Mouse (Mus musculus) macrophage (primary cell): Measurements from ENCODE around the gene Dip2c. TPM values are rescaled to one million over a fixed set of nuclear protein-coding genes. Genes with fewer than 3 reads are reported as not detected.
A peak's percentile ranks its signal among the peaks of the same experiment; 100 is the strongest.

Experiments
- H3K27ac ChIP-seq: fragments of 350-480 bp; formaldehyde crosslinking; 2 replicates; pipeline ENCODE4 v1.9.0; 2021
- H3K36me3 ChIP-seq: fragments of 350-480 bp; formaldehyde crosslinking; 2 replicates; pipeline ENCODE4 v1.9.0; 2021; ENCODE audit errors: inconsistent target
- H3K4me3 ChIP-seq: fragments of 350-480 bp; formaldehyde crosslinking; 2 replicates; pipeline ENCODE4 v1.9.0; 2021; ENCODE audit errors: inconsistent target
- H3K79me2 ChIP-seq: fragments of 350-480 bp; formaldehyde crosslinking; 2 replicates; pipeline ENCODE4 v1.9.0; 2021; ENCODE audit errors: inconsistent target
- WGBS: methylation state at CpG from one replicate; pipeline ENCODE4 v1.1.7; 2026; ENCODE audit warnings: inconsistent platforms; ENCODE audit not compliant: missing documents; 5-methylcytosine and 5-hydroxymethylcytosine counted together
- polyA plus RNA-seq: library from polyadenylated mRNA; stranded (reverse); fragments of 250-400 nt; gene quantifications from 3 replicates; pipeline ENCODE4 v1.2.4, GENCODE M21; 2018; ENCODE audit warnings: inconsistent platforms
- total RNA-seq, 78 experiments: library from RNA; depleted of rRNA; stranded (reverse); fragments of 250-400 nt; gene quantifications; 1 replicate in 9 of 78; 2 replicates in 24 of 78; 3 replicates in 43 of 78; 4 replicates in 2 of 78; pipeline ENCODE4 v1.2.4; 2018; ENCODE audit warnings: inconsistent platforms in 56 of 78

Dip2c gene
- 10 to 100 TPM; 10.1 to 44.5 (median 14.3) TPM for total RNA-seq (2018; cell fraction: chromatin; rRNA removed)
- total RNA-seq (2018; cell fraction: cytosol; rRNA removed), result 10 to 100 TPM in 3 of 26 experiments, 1 to 10 TPM in 23; 3.3 to 12.9 (median 6.4) TPM
- total RNA-seq (2018; cell fraction: nucleus; rRNA removed), result 10 to 100 TPM in 14 of 26 experiments, 1 to 10 TPM in 12; 5.8 to 23.5 (median 11.4) TPM
- 3.2 to 11.9 TPM (median 7.2 TPM) in 3 replicates for polyA plus RNA-seq

GRCm38 (mm10) chr13:9276322-9276855 is at the start of gene Dip2c:
Gene Dip2c, plus strand, starts transcription at chr13:9276528.
- Histone ChIP-seq H3K79me2 (no peaks in the 10 kb centered on the region), H3K4me3 (peak within 1 kb of the TSS; percentile 20; the same call in 1 of the 2 replicates), H3K36me3 (no peaks in the 10 kb centered on the region), H3K27ac (no peak within 1 kb of the TSS)
- WGBS, result under 1% methylated on average over 61 of the region's 67 CpGs

- no peaks in the 10 kb centered on the region for H3K79me2 ChIP-seq
- WGBS, result 94% methylated on average over 5 of the region's 5 CpGs
- H3K4me3 ChIP-seq, result no peak overlapping the region
- no peak overlapping the region for H3K27ac ChIP-seq
- no peaks in the 10 kb centered on the region for H3K36me3 ChIP-seq
Observed at GRCm38 (mm10) chr13:9227078-9227477, 49.2 kb upstream of the Dip2c start.

GRCm38 (mm10) chr13:9237495-9237894 is 38.8 kb upstream of the Dip2c start:
- Histone ChIP-seq H3K79me2 (no peaks in the 10 kb centered on the region), H3K27ac (no peak overlapping the region), H3K36me3 (no peaks in the 10 kb centered on the region), H3K4me3 (no peak overlapping the region)
- 59% methylated on average over 7 of the region's 7 CpGs for WGBS

GRCm38 (mm10) chr13:9239127-9239526 is 37.2 kb upstream of the Dip2c start:
- H3K36me3 ChIP-seq, result no peaks in the 10 kb centered on the region
- WGBS, result 92% methylated on average over 5 of the region's 5 CpGs
- no peaks in the 10 kb centered on the region for H3K79me2 ChIP-seq
- no peak overlapping the region for H3K27ac ChIP-seq
- no peak overlapping the region for H3K4me3 ChIP-seq

GRCm38 (mm10) chr13:9239631-9240236 is 36.6 kb upstream of the Dip2c start:
- Histone ChIP-seq H3K36me3 (no peaks in the 10 kb centered on the region), H3K4me3 (no peak overlapping the region), H3K79me2 (no peaks in the 10 kb centered on the region), H3K27ac (no peak overlapping the region)
- WGBS, result 93% methylated on average over 12 of the region's 12 CpGs

GRCm38 (mm10) chr13:9261748-9262147 is 14.6 kb upstream of the Dip2c start:
- H3K36me3 ChIP-seq, result no peaks in the 10 kb centered on the region

GRCm38 (mm10) chr13:9265516-9265915 is 10.8 kb upstream of the Dip2c start:
- H3K27ac ChIP-seq, result no peak overlapping the region
- H3K79me2 ChIP-seq, result no peaks in the 10 kb centered on the region
- H3K36me3 ChIP-seq, result no peaks in the 10 kb centered on the region
- WGBS, result 91% methylated on average over 3 of the region's 5 CpGs
- H3K4me3 ChIP-seq, result no peak overlapping the region

More at GRCm38 (mm10) chr13:9261748-9262147, 14.6 kb upstream of the Dip2c start:
- WGBS, result 28% methylated on average over 4 of the region's 4 CpGs
- no peak overlapping the region for H3K4me3 ChIP-seq
- no peaks in the 10 kb centered on the region for H3K79me2 ChIP-seq
- no peak overlapping the region for H3K27ac ChIP-seq

- Histone ChIP-seq H3K36me3 (no peaks in the 10 kb centered on the region), H3K4me3 (peak overlapping the region; percentile 20; the same call in 1 of the 2 replicates), H3K27ac (no peak overlapping the region), H3K79me2 (no peaks in the 10 kb centered on the region)
- under 1% methylated on average over 65 of the region's 75 CpGs for WGBS
Observed at GRCm38 (mm10) chr13:9276856-9277620, 710 bp downstream of the Dip2c start.

- H3K79me2 ChIP-seq, result no peaks in the 10 kb centered on the region
- 29% methylated on average over 15 of the region's 15 CpGs for WGBS
- H3K4me3 ChIP-seq, result peak overlapping the region; percentile 20; the same call in 1 of the 2 replicates
- no peak overlapping the region for H3K27ac ChIP-seq
- H3K36me3 ChIP-seq, result no peaks in the 10 kb centered on the region
Observed at GRCm38 (mm10) chr13:9277621-9277960, 1.3 kb downstream of the Dip2c start.

GRCm38 (mm10) chr13:9278636-9279035 is 2.3 kb downstream of the Dip2c start:
- H3K79me2 ChIP-seq, result no peaks in the 10 kb centered on the region
- no peak overlapping the region for H3K4me3 ChIP-seq
- no peaks in the 10 kb centered on the region for H3K36me3 ChIP-seq
- H3K27ac ChIP-seq, result no peak overlapping the region
- WGBS, result 100% methylated on average over 5 of the region's 5 CpGs

GRCm38 (mm10) chr13:9283050-9283449 is 6.7 kb downstream of the Dip2c start:
- Histone ChIP-seq H3K4me3 (no peak overlapping the region), H3K36me3 (no peaks in the 10 kb centered on the region), H3K27ac (no peak overlapping the region), H3K79me2 (no peaks in the 10 kb centered on the region)
- WGBS, result 97% methylated on average over 13 of the region's 13 CpGs

GRCm38 (mm10) chr13:9289916-9290315 is 13.6 kb downstream of the Dip2c start:
- Histone ChIP-seq H3K79me2 (no peaks in the 10 kb centered on the region), H3K27ac (no peak overlapping the region), H3K36me3 (no peaks in the 10 kb centered on the region), H3K4me3 (no peak overlapping the region)
- 5% methylated on average over 2 of the region's 2 CpGs for WGBS

GRCm38 (mm10) chr13:9296285-9296684 is 20.0 kb downstream of the Dip2c start:
- Histone ChIP-seq H3K79me2 (no peaks in the 10 kb centered on the region), H3K36me3 (no peaks in the 10 kb centered on the region), H3K27ac (no peak overlapping the region), H3K4me3 (no peak overlapping the region)
- 82% methylated on average over 4 of the region's 6 CpGs for WGBS

GRCm38 (mm10) chr13:9297266-9297665 is 20.9 kb downstream of the Dip2c start:
- Histone ChIP-seq H3K4me3 (no peak overlapping the region), H3K36me3 (no peaks in the 10 kb centered on the region), H3K79me2 (no peaks in the 10 kb centered on the region), H3K27ac (no peak overlapping the region)
- WGBS, result 93% methylated on average over 3 of the region's 3 CpGs

GRCm38 (mm10) chr13:9297689-9298088 is 21.4 kb downstream of the Dip2c start:
- H3K4me3 ChIP-seq, result no peak overlapping the region
- H3K27ac ChIP-seq, result no peak overlapping the region
- H3K79me2 ChIP-seq, result no peaks in the 10 kb centered on the region
- 79% methylated on average over 3 of the region's 3 CpGs for WGBS
- H3K36me3 ChIP-seq, result no peaks in the 10 kb centered on the region
